Mouse (Mus musculus): ENCODE measurements around the gene Elf5.
A peak's percentile ranks its signal among the peaks of the same experiment; 100 is the strongest.

The Elf5 gene

GRCm38 (mm10) chr2:103411348-103411747 lies at the start of gene Elf5:
Elf5 (plus strand) TSS chr2:103411688.
- no peak for DNase-seq (ENCODE audit: low spot score in 2 of 2)

GRCm38 (mm10) chr2:103372541-103372940 lies 38.9 kb upstream of the Elf5 start:
- DNase-seq (ENCODE audit: low spot score in 2 of 2) = no peak

GRCm38 (mm10) chr2:103379502-103380160 lies 31.9 kb upstream of the Elf5 start:
- no peak for DNase-seq (ENCODE audit: low spot score in 2 of 2)

GRCm38 (mm10) chr2:103382174-103382573 lies 29.3 kb upstream of the Elf5 start:
- no peak for DNase-seq (ENCODE audit: low spot score in 2 of 2)

- DNase-seq (ENCODE audit: low spot score in 2 of 2) = no peak
These were observed 23.6 kb upstream of the Elf5 start for GRCm38 (mm10) chr2:103387881-103388280.

GRCm38 (mm10) chr2:103388311-103388710 lies 23.2 kb upstream of the Elf5 start:
- no peak for DNase-seq (ENCODE audit: low spot score in 2 of 2)

- DNase-seq (ENCODE audit: low spot score in 2 of 2) = no peak
These were observed 21.2 kb upstream of the Elf5 start for GRCm38 (mm10) chr2:103390086-103390988.

GRCm38 (mm10) chr2:103391626-103392025 lies 19.9 kb upstream of the Elf5 start:
- no peak for DNase-seq (ENCODE audit: low spot score in 2 of 2)

GRCm38 (mm10) chr2:103398110-103398509 lies 13.4 kb upstream of the Elf5 start:
- DNase-seq (ENCODE audit: low spot score in 2 of 2) = no peak

- DNase-seq (ENCODE audit: low spot score in 2 of 2) = no peak
These were observed 10.8 kb upstream of the Elf5 start for GRCm38 (mm10) chr2:103400691-103401090.

- no peak for DNase-seq (ENCODE audit: low spot score in 2 of 2)
These were observed 5.2 kb upstream of the Elf5 start for GRCm38 (mm10) chr2:103406239-103406638.

GRCm38 (mm10) chr2:103411816-103412215 lies 328 bp downstream of the Elf5 start:
- no peak for DNase-seq (ENCODE audit: low spot score in 2 of 2)

- DNase-seq (ENCODE audit: low spot score in 2 of 2) = no peak
These were observed 1.9 kb downstream of the Elf5 start for GRCm38 (mm10) chr2:103413381-103413780.

- no peak for DNase-seq (ENCODE audit: low spot score in 2 of 2)
These were observed 4.3 kb downstream of the Elf5 start for GRCm38 (mm10) chr2:103415774-103416173.

- DNase-seq (ENCODE audit: low spot score in 2 of 2) = no peak
These were observed 9.4 kb downstream of the Elf5 start for GRCm38 (mm10) chr2:103420650-103421507.

- DNase-seq (ENCODE audit: low spot score in 2 of 2) = peak; percentile 20 to 26
These were observed 12.4 kb downstream of the Elf5 start for GRCm38 (mm10) chr2:103423884-103424283.

GRCm38 (mm10) chr2:103424349-103425026 lies 13.0 kb downstream of the Elf5 start:
- DNase-seq (ENCODE audit: low spot score in 2 of 2) = peak; percentile 50 to 57

- DNase-seq (ENCODE audit: low spot score in 2 of 2) = no peak
These were observed 14.1 kb downstream of the Elf5 start for GRCm38 (mm10) chr2:103425456-103426063.

- DNase-seq (ENCODE audit: low spot score in 2 of 2) = no peak
These were observed 16.9 kb downstream of the Elf5 start for GRCm38 (mm10) chr2:103428356-103428755.

GRCm38 (mm10) chr2:103430712-103431111 lies 19.2 kb downstream of the Elf5 start:
- no peak for DNase-seq (ENCODE audit: low spot score in 2 of 2)

- DNase-seq (ENCODE audit: low spot score in 2 of 2) = no peak
These were observed 21.3 kb downstream of the Elf5 start for GRCm38 (mm10) chr2:103432695-103433275.
